Mouse (Mus musculus) brain, embryonic 14.5 days (tissue): ENCODE measurements around the gene Olfr52.

Experiments
- CTCF ChIP-seq: fragments of 200-500 bp; IDR thresholded peaks from 2 replicates; pipeline ENCODE4 v1.5.1; 2012; ENCODE audit warnings: inconsistent platforms, mild to moderate bottlenecking, moderate library complexity, borderline replicate concordance; ENCODE audit not compliant: insufficient read depth, insufficient read length; ENCODE audit errors: extremely low read depth
- POLR2A ChIP-seq: fragments of 200-500 bp; IDR thresholded peaks from 2 replicates; pipeline ENCODE4 v1.6.1; 2012; ENCODE audit warnings: mild to moderate bottlenecking, inconsistent platforms, borderline replicate concordance; ENCODE audit not compliant: poor library complexity, insufficient read depth, insufficient read length, severe bottlenecking; ENCODE audit errors: extremely low read depth

DNA sequence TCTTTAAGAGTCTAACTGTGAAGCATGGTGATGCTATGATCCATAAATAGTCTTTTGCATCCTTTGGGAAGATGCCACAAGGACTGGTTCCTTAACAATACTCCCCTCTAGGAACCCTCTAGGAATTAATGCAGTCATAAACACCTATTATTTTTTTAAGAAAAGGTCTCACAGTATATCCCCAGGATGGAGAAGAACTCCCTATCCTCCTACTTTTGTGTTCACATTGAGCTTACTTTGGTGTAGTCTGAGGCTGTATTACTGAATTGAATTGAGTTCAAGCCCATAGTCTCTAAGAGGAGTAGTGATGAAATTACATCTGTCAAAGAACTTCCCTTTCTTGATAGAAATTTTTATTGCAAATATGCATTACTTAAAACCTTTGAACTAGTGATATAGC is 17.4 kb upstream of the Olfr52 start, which contains the start of gene Olfr1045:
- TF ChIP-seq POLR2A (no peak), CTCF (no peak)
